Mouse (Mus musculus): ENCODE results near the gene Mapk11. TPM values are rescaled to one million over a fixed set of nuclear protein-coding genes. Genes with fewer than 3 reads are reported as not detected.

Gene Mapk11
- total RNA-seq, 2 experiments from 2014 or later = 21.6 to 25.8 TPM

- DNase-seq (ENCODE audit: low spot score in 2 of 2) = no peak
- no peak overlapping the region for H3K4me3 ChIP-seq
- TF ChIP-seq CTCF (conservative IDR thresholded peaks at IDR 0.05) = no peak
- H3K27ac ChIP-seq = no peak overlapping the region
Observed at GRCm38 (mm10) chr15:89130245-89130644, 19.2 kb downstream of the Mapk11 start.

GRCm38 (mm10) chr15:89128382-89129350, 20.8 kb downstream of the Mapk11 start, which contains the start of gene Hdac10:
Gene Hdac10 (minus strand): TSS chr15:89128700.
- H3K4me3 ChIP-seq = peak within 1 kb of the TSS; percentile 80
- peak; percentile 70 to 76 for DNase-seq (ENCODE audit: low spot score in 2 of 2)
- peak within 1 kb of the TSS; percentile 97 for H3K27ac ChIP-seq
- peak; percentile 94 for TF ChIP-seq CTCF (conservative IDR thresholded peaks at IDR 0.05)

- Histone ChIP-seq H3K4me3 (peak overlapping the region; percentile 80), H3K27ac (peak overlapping the region; percentile 97; the same call in 1 of the 2 replicates)
- no peak for DNase-seq (ENCODE audit: low spot score in 2 of 2)
- TF ChIP-seq CTCF (conservative IDR thresholded peaks at IDR 0.05) = no peak
Observed at GRCm38 (mm10) chr15:89127364-89127940, 22.0 kb downstream of the Mapk11 start.

GRCm38 (mm10) chr15:89126622-89127021, 22.8 kb downstream of the Mapk11 start:
- no peak overlapping the region for H3K27ac ChIP-seq
- H3K4me3 ChIP-seq = no peak overlapping the region
- TF ChIP-seq CTCF (conservative IDR thresholded peaks at IDR 0.05) = no peak
- no peak for DNase-seq (ENCODE audit: low spot score in 2 of 2)

- no peak for DNase-seq (ENCODE audit: low spot score in 2 of 2)
- no peak for TF ChIP-seq CTCF (conservative IDR thresholded peaks at IDR 0.05)
Observed at GRCm38 (mm10) chr15:89125351-89125750, 24.1 kb downstream of the Mapk11 start.

GRCm38 (mm10) chr15:89124312-89124711, 25.1 kb downstream of the Mapk11 start:
- TF ChIP-seq CTCF (conservative IDR thresholded peaks at IDR 0.05) = no peak
- DNase-seq (ENCODE audit: low spot score in 2 of 2) = no peak
- no peak overlapping the region for H3K27ac ChIP-seq
- H3K4me3 ChIP-seq = no peak overlapping the region

More at GRCm38 (mm10) chr15:89125351-89125750, 24.1 kb downstream of the Mapk11 start:
- H3K4me3 ChIP-seq = no peak overlapping the region
- no peak overlapping the region for H3K27ac ChIP-seq

GRCm38 (mm10) chr15:89123595-89123994, 25.8 kb downstream of the Mapk11 start:
- peak; percentile 37 to 62 for DNase-seq (ENCODE audit: low spot score in 2 of 2)
- Histone ChIP-seq H3K27ac (peak overlapping the region; percentile 90), H3K4me3 (peak overlapping the region; percentile 64)
- TF ChIP-seq CTCF (conservative IDR thresholded peaks at IDR 0.05) = peak; percentile 71

GRCm38 (mm10) chr15:89122649-89123366, 26.6 kb downstream of the Mapk11 start, which contains the start of gene Tubgcp6:
Gene Tubgcp6 (minus strand): TSS chr15:89123112.
- no peak for TF ChIP-seq CTCF (conservative IDR thresholded peaks at IDR 0.05)
- Histone ChIP-seq H3K4me3 (peak within 1 kb of the TSS; percentile 64), H3K27ac (peak within 1 kb of the TSS; percentile 90)
- DNase-seq (ENCODE audit: low spot score in 2 of 2) = peak; percentile 95 to 96

GRCm38 (mm10) chr15:89118007-89118406, 31.4 kb downstream of the Mapk11 start:
- no peak for DNase-seq (ENCODE audit: low spot score in 2 of 2)

GRCm38 (mm10) chr15:89110147-89110546, 39.3 kb downstream of the Mapk11 start:
- no peak overlapping the region for H3K4me3 ChIP-seq
- H3K27ac ChIP-seq = no peak overlapping the region
- no peak for DNase-seq (ENCODE audit: low spot score in 2 of 2)
- peak; percentile 44 for TF ChIP-seq CTCF (conservative IDR thresholded peaks at IDR 0.05)

More at GRCm38 (mm10) chr15:89118007-89118406, 31.4 kb downstream of the Mapk11 start:
- Histone ChIP-seq H3K27ac (no peak overlapping the region), H3K4me3 (no peak overlapping the region)
- peak; percentile 65 for TF ChIP-seq CTCF (conservative IDR thresholded peaks at IDR 0.05)

- no peak overlapping the region for H3K4me3 ChIP-seq
- TF ChIP-seq CTCF (conservative IDR thresholded peaks at IDR 0.05) = no peak
- H3K27ac ChIP-seq = no peak overlapping the region
- no peak for DNase-seq (ENCODE audit: low spot score in 2 of 2)
Observed at GRCm38 (mm10) chr15:89106976-89107375, 42.5 kb downstream of the Mapk11 start.

GRCm38 (mm10) chr15:89106073-89106472, 43.4 kb downstream of the Mapk11 start:
- TF ChIP-seq CTCF (conservative IDR thresholded peaks at IDR 0.05) = no peak
- H3K27ac ChIP-seq = peak overlapping the region; percentile 46; the same call in 1 of the 2 replicates
- DNase-seq (ENCODE audit: low spot score in 2 of 2) = no peak
- H3K4me3 ChIP-seq = no peak overlapping the region
